Mouse (Mus musculus): ENCODE data around the gene Gpr160. TPM values are rescaled to one million over a fixed set of nuclear protein-coding genes. Genes with fewer than 3 reads are reported as not detected.

Gene Gpr160
- polyA plus RNA-seq, 1 experiment from 2014 or later = 4.5 TPM

GRCm38 (mm10) chr3:30929828-30930227 is 74.1 kb downstream of the Gpr160 start:
- whole genome bisulfite sequencing = 53% methylated on average over 3 of the region's 3 CpGs

GRCm38 (mm10) chr3:30934384-30934783 is 78.6 kb downstream of the Gpr160 start:
- Histone ChIP-seq H3K27me3 (ENCODE audit: control insufficient read depth, insufficient read depth, low read length) (no peaks in the 10 kb centered on the region), H3K4me3 (ENCODE audit: low read depth, low read length) (no peak overlapping the region), H3K9ac (replicated peaks; ENCODE audit: low read depth, low read length) (no peak overlapping the region), H3K9me3 (ENCODE audit: control insufficient read depth, low read depth, low read length) (no peaks in the 10 kb centered on the region), H3K36me3 (ENCODE audit: control insufficient read depth, insufficient read depth, low read length) (peaks cover 44% of the 10 kb centered on the region), H3K4me1 (ENCODE audit: control insufficient read depth, insufficient read depth, low read length) (no peaks in the 10 kb centered on the region), H3K4me2 (replicated peaks; ENCODE audit: low read depth, low read length) (no peak overlapping the region), H3K27ac (ENCODE audit: low read length) (no peak overlapping the region)
- ATAC-seq (ENCODE audit: insufficient number of reproducible peaks, insufficient read depth, low FRiP score, low read depth) = no peak

More at GRCm38 (mm10) chr3:30929828-30930227, 74.1 kb downstream of the Gpr160 start:
- no peaks in the 10 kb centered on the region for H3K9me3 ChIP-seq (ENCODE audit: control insufficient read depth, low read depth, low read length)
- H3K27ac ChIP-seq (ENCODE audit: low read length) = no peak overlapping the region
- H3K9ac ChIP-seq (replicated peaks; ENCODE audit: low read depth, low read length) = no peak overlapping the region
- H3K4me3 ChIP-seq (ENCODE audit: low read depth, low read length) = no peak overlapping the region
- no peak overlapping the region for H3K4me2 ChIP-seq (replicated peaks; ENCODE audit: low read depth, low read length)
- peaks cover 28% of the 10 kb centered on the region for H3K36me3 ChIP-seq (ENCODE audit: control insufficient read depth, insufficient read depth, low read length)
- no peaks in the 10 kb centered on the region for H3K27me3 ChIP-seq (ENCODE audit: control insufficient read depth, insufficient read depth, low read length)
- no peaks in the 10 kb centered on the region for H3K4me1 ChIP-seq (ENCODE audit: control insufficient read depth, insufficient read depth, low read length)
- no peak for ATAC-seq (ENCODE audit: insufficient number of reproducible peaks, insufficient read depth, low FRiP score, low read depth)

Other genes starting within 250 kb of the Gpr160 start
- gene Lrriq4, start 211.4 kb upstream of the Gpr160 start, polyA plus RNA-seq (2014; fragmentation: Nextera tagmentation; extraction: Ambion mirVana) = not detected in 2 replicates
- 1.1 and 1.4 TPM in 2 replicates for gene Lrrc34, start 208.1 kb upstream of the Gpr160 start, polyA plus RNA-seq (2014; fragmentation: Nextera tagmentation; extraction: Ambion mirVana)
- gene Lrrc31, start 156.1 kb upstream of the Gpr160 start, polyA plus RNA-seq (2014; fragmentation: Nextera tagmentation; extraction: Ambion mirVana) = 0.39 and 1.4 TPM in 2 replicates
- gene Samd7, start 109.7 kb upstream of the Gpr160 start, polyA plus RNA-seq (2014; fragmentation: Nextera tagmentation; extraction: Ambion mirVana) = not detected in 2 replicates
- gene Sec62, start 63.1 kb upstream of the Gpr160 start, polyA plus RNA-seq (2014; fragmentation: Nextera tagmentation; extraction: Ambion mirVana) = 101 and 106 TPM in 2 replicates
- gene Phc3, start 113.5 kb downstream of the Gpr160 start, polyA plus RNA-seq (2014; fragmentation: Nextera tagmentation; extraction: Ambion mirVana) = 12.9 and 13.7 TPM in 2 replicates
- gene Prkci, start 139.8 kb downstream of the Gpr160 start, polyA plus RNA-seq (2014; fragmentation: Nextera tagmentation; extraction: Ambion mirVana) = 51.0 and 51.7 TPM in 2 replicates
- gene Skil, start 239.1 kb downstream of the Gpr160 start, polyA plus RNA-seq (2014; fragmentation: Nextera tagmentation; extraction: Ambion mirVana) = 27.6 and 30.3 TPM in 2 replicates

All from stomach, embryonic 14.5 days (tissue).